Mouse (Mus musculus) forebrain, postnatal 0 days (tissue): ENCODE measurements around the gene Cxcl17. TPM values are rescaled to one million over a fixed set of nuclear protein-coding genes. Genes with fewer than 3 reads are reported as not detected.

Experiments
- ATAC-seq: fragments of 200-750 bp; cut with Nextera tagmentation; 2 replicates; pipeline ENCODE4 v1.8.0; 2017; ENCODE audit warnings: mild to moderate bottlenecking, moderate library complexity
- DNase-seq: peaks from one replicate; pipeline ENCODE4 v3.0.0-alpha.2; 2015
- H3K27ac ChIP-seq: fragments of 300-500 bp; sonication (generic); 2 replicates; pipeline ENCODE4 v1.5.1; 2014; ENCODE audit warnings: low read depth, mild to moderate bottlenecking, antibody characterized with exemption, low read length, moderate library complexity, mixed read lengths
- H3K27me3 ChIP-seq: fragments of 300-500 bp; sonication (generic); 2 replicates; pipeline ENCODE4 v1.6.1; 2014; ENCODE audit warnings: mild to moderate bottlenecking, low read length, mixed read lengths; ENCODE audit not compliant: insufficient read depth
- H3K36me3 ChIP-seq: fragments of 300-500 bp; sonication (generic); 2 replicates; pipeline ENCODE4 v1.6.1; 2014; ENCODE audit warnings: mild to moderate bottlenecking, moderate library complexity; ENCODE audit not compliant: insufficient read depth
- H3K4me1 ChIP-seq: fragments of 300-500 bp; sonication (generic); 2 replicates; pipeline ENCODE4 v1.6.1; 2014; ENCODE audit warnings: antibody characterized with exemption; ENCODE audit not compliant: insufficient read depth
- H3K4me2 ChIP-seq: fragments of 300-500 bp; sonication (generic); 2 replicates; pipeline ENCODE4 v1.6.1; 2014; ENCODE audit warnings: low read depth, mild to moderate bottlenecking, moderate library complexity
- H3K4me3 ChIP-seq: fragments of 300-500 bp; sonication (generic); 2 replicates; pipeline ENCODE4 v1.5.1; 2014; ENCODE audit warnings: low read depth, low read length, mixed read lengths
- H3K9ac ChIP-seq: fragments of 300-500 bp; sonication (generic); 2 replicates; pipeline ENCODE4 v1.6.1; 2014; ENCODE audit warnings: mild to moderate bottlenecking
- H3K9me3 ChIP-seq: fragments of 300-500 bp; sonication (generic); 2 replicates; pipeline ENCODE4 v1.6.1; 2016; ENCODE audit warnings: low read length
- CTCF ChIP-seq: sonication (generic); IDR thresholded peaks from 2 replicates; pipeline ENCODE4 v1.5.1; 2016; ENCODE audit warnings: antibody characterized with exemption, control low read depth, low read depth
- WGBS: fragments of 180-500 bp; shearing (Covaris S2); extraction: QIAGEN DNeasy Blood & Tissue Kit; methylation state at CpG from one replicate; pipeline ENCODE4 v1.1.7; 2014; 5-methylcytosine and 5-hydroxymethylcytosine counted together
- polyA plus RNA-seq: library from polyadenylated mRNA; unstranded; fragments of >200 nt; fragmentation: Nextera tagmentation; extraction: Ambion mirVana; gene quantifications from 2 replicates; pipeline ENCODE4 v1.2.1, GENCODE M21; 2015
- total RNA-seq: library from RNA; depleted of rRNA; stranded (reverse); fragments of >200 nt; gene quantifications from 2 replicates; pipeline ENCODE4 v1.2.3, GENCODE M21; 2014

The Cxcl17 gene
- total and polyA plus RNA-seq, 2 experiments from 2014 or later: 0.35 TPM; not detected in 1

- ATAC-seq: no peak
- H3K9ac ChIP-seq: no peak overlapping the region
- no peak overlapping the region for H3K4me3 ChIP-seq
- no peak for TF ChIP-seq CTCF
- no peaks in the 10 kb centered on the region for H3K27me3 ChIP-seq
- no peaks in the 10 kb centered on the region for H3K9me3 ChIP-seq
- 0 out of 2 replicates have a peak, but pooled peaks cover 3% of the 10 kb centered on the region for H3K4me1 ChIP-seq
- no peak for DNase-seq
- WGBS: 92% methylated on average over 12 of the region's 12 CpGs
- no peak overlapping the region for H3K27ac ChIP-seq
- no peak overlapping the region for H3K4me2 ChIP-seq
- peaks cover 66% of the 10 kb centered on the region for H3K36me3 ChIP-seq
Measured at GRCm38 (mm10) chr7:25385259-25385658, 27.4 kb downstream of the Cxcl17 start.

- Histone ChIP-seq H3K4me2 (no peak overlapping the region), H3K9me3 (no peaks in the 10 kb centered on the region), H3K27me3 (no peaks in the 10 kb centered on the region), H3K27ac (no peak overlapping the region), H3K36me3 (peaks cover 66% of the 10 kb centered on the region), H3K4me1 (no peaks in the 10 kb centered on the region), H3K4me3 (no peak overlapping the region), H3K9ac (no peak overlapping the region)
- no peak for ATAC-seq
- no peak for TF ChIP-seq CTCF
- no peak for DNase-seq
- WGBS: 89% methylated on average over 9 of the region's 9 CpGs
Measured at GRCm38 (mm10) chr7:25384818-25385217, 27.9 kb downstream of the Cxcl17 start.

- Histone ChIP-seq H3K4me3 (no peak overlapping the region), H3K4me2 (no peak overlapping the region), H3K9ac (no peak overlapping the region), H3K9me3 (no peaks in the 10 kb centered on the region), H3K4me1 (0 out of 2 replicates have a peak, but pooled peaks cover under 1% of the 10 kb centered on the region), H3K27ac (no peak overlapping the region), H3K36me3 (peaks cover 66% of the 10 kb centered on the region), H3K27me3 (no peaks in the 10 kb centered on the region)
- DNase-seq: no peak
- WGBS: 92% methylated on average over 13 of the region's 13 CpGs
- no peak for ATAC-seq
- TF ChIP-seq CTCF: no peak
Measured at GRCm38 (mm10) chr7:25384318-25384717, 28.4 kb downstream of the Cxcl17 start.

- H3K4me2 ChIP-seq: no peak overlapping the region
- 91% methylated on average over 4 of the region's 4 CpGs for WGBS
- 0 out of 2 replicates have a peak, but pooled peaks cover 4% of the 10 kb centered on the region for H3K4me1 ChIP-seq
- no peaks in the 10 kb centered on the region for H3K9me3 ChIP-seq
- ATAC-seq (no peak), DNase-seq (no peak)
- H3K27ac ChIP-seq: no peak overlapping the region
- peaks cover 66% of the 10 kb centered on the region for H3K36me3 ChIP-seq
- no peaks in the 10 kb centered on the region for H3K27me3 ChIP-seq
- no peak overlapping the region for H3K9ac ChIP-seq
- TF ChIP-seq CTCF: no peak
- no peak overlapping the region for H3K4me3 ChIP-seq
Measured at GRCm38 (mm10) chr7:25383891-25384290, 28.8 kb downstream of the Cxcl17 start.

GRCm38 (mm10) chr7:25383385-25383784 is 29.3 kb downstream of the Cxcl17 start:
- DNase-seq: no peak
- H3K27ac ChIP-seq: no peak overlapping the region
- H3K27me3 ChIP-seq: no peaks in the 10 kb centered on the region
- TF ChIP-seq CTCF: no peak
- H3K36me3 ChIP-seq: peaks cover 65% of the 10 kb centered on the region
- no peaks in the 10 kb centered on the region for H3K9me3 ChIP-seq
- no peak overlapping the region for H3K9ac ChIP-seq
- WGBS: 91% methylated on average over 7 of the region's 7 CpGs
- no peak overlapping the region for H3K4me2 ChIP-seq
- ATAC-seq: no peak
- H3K4me3 ChIP-seq: no peak overlapping the region
- 0 out of 2 replicates have a peak, but pooled peaks cover 4% of the 10 kb centered on the region for H3K4me1 ChIP-seq

GRCm38 (mm10) chr7:25382541-25382940 is 30.1 kb downstream of the Cxcl17 start:
- DNase-seq (no peak), ATAC-seq (no peak)
- Histone ChIP-seq H3K4me2 (no peak overlapping the region), H3K27ac (no peak overlapping the region), H3K4me3 (no peak overlapping the region), H3K9ac (no peak overlapping the region), H3K4me1 (0 out of 2 replicates have a peak, but pooled peaks cover 4% of the 10 kb centered on the region), H3K9me3 (no peaks in the 10 kb centered on the region), H3K36me3 (peaks cover 57% of the 10 kb centered on the region), H3K27me3 (no peaks in the 10 kb centered on the region)
- TF ChIP-seq CTCF: no peak

- Histone ChIP-seq H3K9ac (no peak overlapping the region), H3K4me2 (no peak overlapping the region), H3K27me3 (no peaks in the 10 kb centered on the region), H3K27ac (no peak overlapping the region), H3K4me1 (0 out of 2 replicates have a peak, but pooled peaks cover 4% of the 10 kb centered on the region), H3K36me3 (peaks cover 46% of the 10 kb centered on the region), H3K9me3 (no peaks in the 10 kb centered on the region), H3K4me3 (no peak overlapping the region)
- no peak for TF ChIP-seq CTCF
- WGBS: 39% methylated on average over 3 of the region's 3 CpGs
- DNase-seq (no peak), ATAC-seq (no peak)
Measured at GRCm38 (mm10) chr7:25381284-25381680, 31.4 kb downstream of the Cxcl17 start.
